Mouse (Mus musculus) cerebellum, adult 8-10 months (tissue): ENCODE measurements around the gene Ccdc39.

Experiments
- DNase-seq: peaks from one replicate; pipeline ENCODE4 v3.0.0; 2022

Gene Ccdc39

DNA sequence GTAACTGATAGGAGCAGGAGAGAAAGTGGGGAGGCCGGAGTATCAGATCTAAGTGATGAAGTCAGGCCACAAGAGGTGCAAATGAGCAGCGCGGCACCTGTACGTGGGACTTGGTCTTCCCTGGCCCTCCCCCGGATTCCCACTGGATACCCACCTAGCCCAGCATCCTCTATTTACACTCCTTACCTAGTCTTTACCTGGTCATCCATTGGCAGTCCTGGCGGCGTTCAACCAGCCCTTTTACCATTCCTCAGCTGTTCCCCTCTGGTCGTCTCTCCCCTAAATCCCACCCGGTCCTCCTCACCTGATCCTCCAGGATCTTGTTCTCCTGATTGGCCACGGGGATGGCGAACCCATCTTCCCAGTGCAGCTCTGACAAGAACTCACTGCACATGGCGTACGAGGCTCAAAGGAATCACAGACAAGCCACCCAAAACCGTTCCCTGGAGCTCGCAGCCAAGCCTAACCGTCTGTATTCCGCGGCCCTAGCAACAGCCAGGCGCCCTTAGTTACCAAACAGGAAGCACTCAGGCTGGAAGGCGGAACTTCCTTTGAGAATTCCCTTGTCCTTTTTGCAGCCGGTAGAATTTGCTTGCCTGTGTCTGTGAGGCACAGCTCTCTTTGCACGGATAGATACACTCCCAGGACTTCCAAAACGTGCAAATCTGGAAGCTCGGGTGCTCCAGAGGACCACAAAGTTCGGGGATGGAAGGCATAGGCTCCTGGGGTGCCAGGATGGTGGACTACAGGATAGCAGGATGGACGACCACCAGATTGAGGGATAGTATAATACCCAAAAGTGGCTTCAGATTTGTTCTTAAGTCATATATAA lies at the start of gene Ccdc39:
Gene Ccdc39 (minus strand): TSS at position 510 of the 832 bp plus-strand sequence.
- peak; percentile 71 for DNase-seq

DNA sequence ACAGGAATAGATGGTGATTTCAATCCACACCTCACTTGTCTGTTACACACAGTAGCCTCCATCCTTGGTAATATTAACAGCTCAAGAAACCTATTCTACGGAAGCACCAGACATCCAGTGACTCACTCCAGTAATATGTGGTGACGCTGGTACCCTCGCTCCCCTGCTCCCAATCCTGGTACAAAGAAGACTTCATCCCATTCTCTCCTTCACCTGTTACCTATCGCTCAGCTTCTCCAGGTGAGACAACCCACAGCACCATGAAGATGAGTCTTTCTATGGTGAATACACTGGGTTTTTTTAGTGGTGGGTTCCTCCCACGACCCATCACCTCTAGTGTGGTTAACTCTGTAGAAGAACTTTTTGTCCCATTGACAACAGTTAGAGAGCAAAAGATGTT lies 49.3 kb upstream of the Ccdc39 start:
- no peak for DNase-seq

DNA sequence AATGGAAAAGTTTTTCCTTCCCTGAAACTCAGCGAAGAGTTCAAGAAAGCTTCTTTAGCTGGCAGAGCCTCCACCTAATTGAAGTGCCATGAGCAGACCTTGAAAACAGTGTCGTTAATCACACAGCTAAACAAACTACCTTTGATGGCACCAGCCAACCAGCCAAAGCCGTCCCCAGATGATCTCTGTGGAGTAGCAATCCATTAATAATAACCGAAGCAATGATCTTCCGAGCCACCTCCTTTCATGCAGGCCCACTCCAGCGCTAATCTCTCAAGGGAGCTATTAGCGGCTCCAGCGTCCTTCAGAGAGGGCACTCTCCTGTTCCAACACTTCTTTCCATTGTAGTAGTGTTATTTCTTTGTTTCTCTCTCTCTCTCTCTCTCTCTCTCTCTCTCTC lies 43.3 kb upstream of the Ccdc39 start:
- DNase-seq = no peak

DNA sequence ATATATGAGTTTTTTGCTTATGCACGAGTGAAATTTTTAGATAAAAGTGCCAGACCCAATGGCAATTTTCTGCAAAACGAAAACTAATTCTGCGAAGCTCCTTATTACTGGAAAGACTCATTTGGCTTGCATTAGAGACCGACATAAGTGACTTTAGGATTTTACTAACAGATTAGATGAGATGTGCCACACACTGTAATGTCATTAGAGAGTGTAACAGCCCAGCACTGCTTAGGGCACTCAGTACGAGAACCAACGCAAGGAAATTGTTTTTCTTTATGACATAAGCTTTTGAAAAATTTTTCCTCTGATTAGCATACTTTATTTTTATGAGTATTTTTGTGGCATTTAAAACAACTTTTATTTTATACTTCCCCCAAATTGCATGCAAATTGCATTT lies 39.0 kb upstream of the Ccdc39 start:
- no peak for DNase-seq

DNA sequence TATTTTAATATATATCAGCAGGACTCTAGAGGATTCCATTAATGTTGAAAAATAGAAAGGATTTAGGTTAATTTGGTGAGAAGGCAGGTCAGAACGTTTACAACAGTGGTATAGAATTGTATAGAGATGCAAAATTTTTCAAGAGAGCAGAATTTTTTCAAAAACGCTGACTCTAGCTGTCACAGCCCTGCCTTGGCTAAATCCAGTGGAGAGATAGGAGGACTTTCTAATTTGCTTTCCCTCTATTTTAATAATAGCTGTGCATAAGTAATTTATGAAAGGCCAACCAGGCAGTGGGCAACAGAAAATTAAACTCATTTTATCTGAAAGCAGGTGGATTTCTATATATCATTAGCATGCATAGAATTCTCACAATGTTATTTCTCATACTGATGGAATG lies 38.6 kb upstream of the Ccdc39 start:
- no peak for DNase-seq

DNA sequence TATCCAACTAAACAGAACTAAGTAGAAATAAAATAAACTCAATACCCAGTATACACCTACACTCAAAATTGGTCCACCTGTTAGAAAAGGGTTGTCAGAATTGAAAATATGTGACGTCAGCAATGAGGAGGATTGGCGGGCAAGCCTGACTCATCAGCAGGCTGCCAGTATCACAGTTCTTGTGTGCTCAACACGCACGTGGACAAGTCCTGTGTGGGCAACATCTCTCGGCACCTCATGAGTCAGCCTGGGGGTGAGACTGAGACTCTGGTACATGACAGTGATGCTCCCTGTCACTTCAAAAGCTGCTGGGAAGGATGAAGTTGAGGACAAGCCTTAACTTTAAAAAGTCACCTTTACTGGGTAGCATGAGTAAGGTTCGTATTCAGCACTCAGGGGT lies 34.6 kb upstream of the Ccdc39 start:
- DNase-seq = no peak

DNA sequence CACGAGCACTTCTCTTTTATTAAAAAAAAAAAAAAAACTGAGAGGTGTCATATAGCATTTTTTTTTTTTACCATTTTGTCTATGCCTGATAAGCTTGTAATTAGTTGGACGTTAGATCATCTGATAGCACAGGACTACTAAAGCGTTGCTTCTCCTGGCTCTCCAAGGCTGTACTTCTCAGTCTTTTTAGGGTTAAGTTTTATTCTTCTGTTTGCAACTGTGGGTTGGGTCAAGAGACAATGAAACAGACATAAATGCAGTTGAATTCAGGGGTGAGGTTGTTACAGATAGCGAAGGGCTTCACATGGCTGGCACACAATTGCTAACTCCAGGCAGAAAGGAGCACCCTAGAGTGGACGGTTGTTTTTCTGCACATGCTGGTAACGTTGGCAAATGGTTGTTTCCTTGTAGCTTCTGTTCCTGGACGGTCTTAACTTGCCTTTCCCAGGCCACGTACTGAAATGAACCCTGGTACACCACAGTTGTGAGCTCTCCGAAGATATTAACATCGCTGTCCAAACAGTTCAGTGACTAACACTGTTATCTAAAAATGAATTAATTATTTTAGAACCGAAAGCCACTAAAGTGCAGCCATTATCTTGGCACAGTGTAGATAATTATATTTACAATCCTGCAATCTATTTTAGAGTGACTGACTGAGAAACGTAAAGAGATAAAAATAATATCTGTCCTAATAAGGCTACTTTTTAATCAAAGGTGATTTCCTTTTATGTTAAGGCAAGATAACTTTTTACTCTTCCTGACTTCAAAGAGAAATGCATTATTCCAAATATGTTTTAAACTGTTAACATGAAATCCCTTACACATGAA lies 30.6 kb upstream of the Ccdc39 start:
- no peak for DNase-seq

DNA sequence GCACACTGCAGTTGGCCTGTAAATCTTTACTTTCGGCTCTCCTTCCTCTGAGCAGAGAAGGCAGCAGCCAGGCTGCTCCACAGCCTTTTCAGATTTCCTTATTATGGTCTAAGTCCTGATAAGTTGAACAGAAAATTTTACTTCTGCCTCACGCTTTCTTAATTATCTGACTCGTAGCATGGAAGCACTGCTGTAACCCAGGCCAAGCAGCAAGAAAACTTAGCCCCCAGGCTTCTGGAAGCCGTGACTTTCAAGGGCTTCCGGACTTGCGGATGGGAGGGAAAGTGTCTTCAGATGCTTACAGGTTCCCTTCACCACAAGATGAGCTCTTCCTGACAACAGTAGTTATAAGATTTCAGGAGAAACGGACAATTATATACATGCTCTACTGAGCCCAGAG lies 29.7 kb upstream of the Ccdc39 start:
- DNase-seq = no peak

DNA sequence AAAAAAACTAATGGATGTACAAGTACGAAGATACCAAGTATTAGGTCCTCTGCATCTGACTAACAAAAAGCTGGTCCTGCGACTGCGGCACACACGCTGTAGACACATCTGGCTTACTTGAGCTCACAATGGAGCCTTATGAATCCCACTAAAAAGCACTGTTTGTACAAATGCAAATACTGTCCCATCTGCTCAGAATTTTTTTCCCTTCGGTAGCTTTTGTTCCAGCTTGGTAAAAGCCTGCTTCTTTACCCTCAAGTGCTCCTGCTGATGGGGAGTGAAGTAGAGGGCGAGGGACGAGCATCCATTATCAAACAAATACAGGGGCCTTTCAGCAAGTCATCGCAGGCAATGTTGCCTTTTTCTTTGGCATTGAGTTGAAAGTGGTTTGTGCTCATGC lies 29.3 kb upstream of the Ccdc39 start:
- no peak for DNase-seq

DNA sequence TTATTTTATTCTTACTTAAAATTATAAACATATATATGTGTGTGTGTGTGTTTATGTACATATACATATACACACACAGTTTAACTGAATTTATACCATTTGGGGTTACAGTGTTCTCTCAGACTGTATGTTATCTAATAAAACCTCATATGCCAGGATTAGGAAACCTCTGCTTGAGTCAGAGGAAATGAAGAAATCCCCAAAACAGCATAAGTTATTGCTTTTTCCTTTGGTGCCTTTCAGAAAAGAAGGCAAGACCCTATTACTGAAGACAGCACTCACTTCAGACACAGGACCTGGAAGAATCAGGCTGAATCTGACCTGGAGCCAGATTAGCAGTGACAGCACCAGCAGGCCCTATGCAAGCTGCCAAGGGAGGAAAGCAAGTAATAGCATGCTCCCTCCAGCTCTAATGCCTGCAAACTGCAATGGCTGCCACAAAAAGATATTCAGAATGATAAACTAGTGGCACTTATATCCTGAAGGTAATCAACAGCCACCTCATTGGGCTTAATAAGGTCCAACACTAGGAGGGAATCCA lies 20.0 kb upstream of the Ccdc39 start:
- no peak for DNase-seq

DNA sequence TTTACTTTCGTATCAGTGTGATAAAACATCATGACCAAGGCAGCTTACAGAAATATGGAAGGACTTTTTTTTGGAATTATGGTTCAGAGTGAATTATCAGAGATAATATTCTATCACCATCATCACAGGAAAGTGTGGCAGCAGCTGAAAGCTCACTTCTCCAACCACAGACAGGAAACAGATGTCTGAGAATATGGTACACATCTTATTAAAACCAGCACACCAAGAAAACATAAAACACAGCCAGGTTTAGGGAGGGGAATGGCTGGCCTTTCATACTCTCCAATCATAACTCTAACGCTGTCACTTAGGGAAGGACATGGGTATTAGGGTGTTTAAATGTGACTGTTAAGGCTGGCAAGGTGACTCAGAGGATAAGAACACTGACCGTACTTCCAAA lies 14.8 kb upstream of the Ccdc39 start:
- no peak for DNase-seq

DNA sequence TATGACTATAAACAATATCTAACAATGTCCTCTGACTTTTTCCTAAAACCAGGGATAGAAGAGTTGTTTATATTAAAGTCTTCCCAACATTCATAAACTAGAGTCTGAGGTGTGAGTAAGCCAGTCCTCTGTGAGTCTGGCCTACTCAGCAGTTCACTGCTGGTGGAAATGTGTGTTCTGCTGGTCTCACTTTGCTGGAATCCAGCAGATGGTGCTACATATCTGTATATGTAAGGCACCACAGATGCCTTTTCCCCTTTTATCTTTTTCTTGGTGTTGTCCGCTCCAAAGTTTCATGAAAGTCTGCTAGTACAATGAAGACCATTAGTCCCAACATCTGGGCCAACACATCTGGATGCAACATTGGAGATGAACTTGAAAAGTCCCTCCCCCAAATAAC lies 9.0 kb upstream of the Ccdc39 start:
- no peak for DNase-seq

DNA sequence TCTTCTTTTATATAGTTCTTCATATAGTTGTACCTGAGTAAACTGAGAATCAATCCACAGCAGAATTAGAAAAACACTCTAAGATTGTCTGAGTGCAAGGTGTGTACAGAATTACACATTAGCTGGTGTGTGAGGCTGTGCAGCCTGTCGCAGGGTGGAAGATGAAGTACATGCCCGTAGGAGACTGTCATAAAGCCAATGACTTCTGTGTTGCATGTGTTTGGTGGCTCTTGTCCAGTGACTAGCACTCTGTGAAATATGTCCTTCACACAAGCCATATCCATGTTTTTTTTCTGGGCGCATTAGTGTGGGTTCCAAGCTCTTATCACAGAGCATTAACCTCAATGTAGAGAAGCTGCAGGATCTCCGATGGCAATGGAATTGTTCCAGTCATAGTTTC lies 6.7 kb upstream of the Ccdc39 start:
- no peak for DNase-seq

DNA sequence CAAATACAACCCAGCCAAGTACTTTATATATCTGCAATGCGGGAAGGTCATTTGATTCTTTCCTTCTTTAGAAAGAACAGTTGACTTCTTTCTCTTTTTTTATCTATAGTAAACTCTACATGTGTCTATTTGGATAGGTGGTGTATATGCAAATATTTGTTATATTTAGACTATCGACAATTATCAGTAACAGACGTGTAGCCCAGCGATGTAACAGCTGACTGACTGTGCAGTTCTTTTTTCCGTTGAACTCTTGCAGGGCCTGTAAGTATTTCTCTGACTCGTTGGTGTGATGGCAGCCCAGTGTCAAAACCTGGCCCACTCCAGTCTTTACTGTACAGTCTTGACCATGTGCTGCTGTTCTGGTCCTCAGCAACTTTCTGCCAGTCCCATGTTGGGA lies 2.5 kb upstream of the Ccdc39 start:
- DNase-seq = no peak

DNA sequence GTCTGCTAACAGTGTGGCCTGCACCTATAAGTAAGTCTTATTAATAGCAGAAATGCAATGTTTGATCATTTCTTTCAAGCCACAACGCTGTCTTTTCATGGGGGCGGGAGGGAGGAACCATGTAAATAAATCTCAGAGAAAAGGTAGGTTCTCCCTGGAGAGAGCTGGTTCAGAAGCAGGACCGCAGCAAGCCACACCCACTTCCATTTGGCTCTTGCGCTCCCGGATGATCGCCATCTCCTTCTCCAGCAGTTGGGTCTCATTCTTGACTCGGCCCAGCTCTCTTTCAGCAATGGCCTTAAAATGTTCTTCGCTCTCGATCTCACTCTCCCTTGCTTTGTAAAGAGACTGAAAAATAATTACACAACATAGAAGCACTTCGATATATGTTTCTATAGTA lies 5.2 kb downstream of the Ccdc39 start:
- no peak for DNase-seq

DNA sequence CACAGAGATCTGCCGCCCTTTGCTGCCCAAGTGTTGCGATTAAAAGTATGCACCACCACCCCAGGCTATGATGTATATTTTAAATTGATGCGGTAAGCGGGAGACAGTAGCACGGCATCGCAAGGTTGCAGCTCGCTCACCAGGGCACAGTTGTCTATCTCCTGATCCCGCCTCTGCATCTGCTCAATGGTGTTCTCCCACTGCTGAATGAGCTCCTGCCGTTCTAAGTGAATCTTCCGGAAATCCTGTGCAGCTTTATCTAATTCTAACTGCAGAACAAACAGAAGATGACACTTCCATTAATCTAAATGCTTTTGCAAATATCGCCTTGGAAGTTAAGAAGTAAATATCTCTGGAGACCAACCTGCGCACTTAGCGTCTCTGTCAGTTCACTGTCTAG lies 7.5 kb downstream of the Ccdc39 start:
- no peak for DNase-seq

DNA sequence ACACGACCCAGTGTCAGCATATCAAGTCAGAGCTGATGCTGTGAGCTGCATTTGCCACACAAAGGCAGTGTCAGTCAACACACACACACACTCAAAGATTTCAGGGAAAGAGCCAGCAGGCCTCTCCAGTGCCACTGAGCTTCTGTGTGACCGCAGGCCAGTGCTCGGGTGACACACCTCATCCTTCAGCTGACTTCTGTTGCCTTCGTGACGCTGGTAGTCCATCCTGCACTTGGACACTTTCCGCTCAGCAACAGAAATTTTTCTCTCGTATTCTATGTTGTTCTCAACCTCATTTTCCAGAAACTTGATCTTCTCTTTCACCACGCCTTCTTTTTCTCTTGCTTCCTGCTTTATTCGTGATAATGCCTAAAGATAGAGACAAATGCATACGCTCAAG lies 11.8 kb downstream of the Ccdc39 start:
- no peak for DNase-seq

DNA sequence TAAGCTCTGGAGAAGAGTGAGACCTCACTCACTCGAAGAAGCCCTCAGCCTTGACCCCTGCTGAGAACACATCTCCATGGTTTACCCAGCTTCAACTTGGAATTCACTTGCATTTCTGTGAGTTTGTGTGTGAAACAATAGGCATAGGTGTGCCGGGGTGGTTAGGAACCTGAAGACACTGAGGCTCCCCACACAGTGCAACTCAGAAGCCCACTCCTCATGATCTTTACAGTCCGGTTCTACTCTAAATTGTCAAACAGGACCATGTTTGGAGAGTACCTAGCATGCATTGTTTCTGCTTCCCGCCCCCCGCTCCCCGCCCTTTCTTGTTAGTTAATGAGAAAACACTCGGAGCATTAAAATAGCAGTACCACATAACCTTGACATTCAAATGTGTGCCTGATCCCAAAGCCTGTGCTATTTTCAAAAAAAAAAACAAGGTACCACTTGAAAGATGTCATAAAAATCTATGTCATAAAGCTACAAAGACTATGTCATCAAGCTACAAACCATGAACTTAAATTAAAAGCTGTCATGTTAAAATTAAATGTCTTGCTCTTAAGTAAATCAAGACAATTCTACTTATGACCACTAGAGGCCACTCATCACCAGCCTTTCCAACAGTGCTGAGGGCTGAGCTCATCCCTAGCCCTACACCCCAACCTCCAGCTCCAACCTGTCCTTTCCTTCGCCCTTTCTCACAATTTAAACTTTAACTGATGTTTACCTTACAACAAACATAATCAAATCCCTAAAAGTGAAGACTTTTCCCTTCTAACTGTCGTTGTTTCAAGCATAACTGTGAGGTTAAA lies 19.8 kb downstream of the Ccdc39 start:
- peak; percentile 37 for DNase-seq

DNA sequence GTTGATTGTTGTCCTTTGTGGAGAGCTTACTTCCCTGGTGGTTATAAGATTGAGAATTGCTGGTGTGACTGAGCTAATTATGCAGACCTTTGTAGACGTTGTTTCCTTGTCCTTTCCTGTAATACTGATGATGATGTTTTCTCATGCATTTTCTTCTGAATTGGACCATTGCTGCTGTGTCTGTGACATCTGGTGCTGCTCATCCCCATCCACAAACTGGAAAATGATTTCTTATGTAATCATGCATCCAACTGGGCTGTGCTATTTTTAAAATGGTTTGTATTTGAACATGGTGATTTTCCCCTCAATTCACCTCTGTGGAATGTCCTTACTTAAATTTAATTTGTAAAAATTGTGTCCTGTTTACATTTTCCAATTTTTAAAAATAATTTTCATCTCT lies 37.0 kb downstream of the Ccdc39 start:
- DNase-seq = no peak

DNA sequence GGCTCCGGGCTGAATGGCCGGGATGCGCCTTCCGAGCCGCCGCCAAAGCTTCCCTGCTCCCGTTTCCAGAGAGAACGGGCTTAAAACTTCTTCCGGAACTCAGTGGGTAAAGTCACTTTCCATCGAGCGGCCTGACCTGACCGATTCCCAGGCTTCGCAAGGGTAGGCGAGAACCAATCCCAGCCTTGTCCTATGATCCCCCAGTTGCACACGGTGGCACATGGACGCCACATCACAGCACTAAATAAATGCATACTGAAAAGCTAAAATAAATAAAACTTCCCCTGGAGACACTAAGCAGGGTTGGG lies 43.6 kb downstream of the Ccdc39 start:
- DNase-seq = no peak

DNA sequence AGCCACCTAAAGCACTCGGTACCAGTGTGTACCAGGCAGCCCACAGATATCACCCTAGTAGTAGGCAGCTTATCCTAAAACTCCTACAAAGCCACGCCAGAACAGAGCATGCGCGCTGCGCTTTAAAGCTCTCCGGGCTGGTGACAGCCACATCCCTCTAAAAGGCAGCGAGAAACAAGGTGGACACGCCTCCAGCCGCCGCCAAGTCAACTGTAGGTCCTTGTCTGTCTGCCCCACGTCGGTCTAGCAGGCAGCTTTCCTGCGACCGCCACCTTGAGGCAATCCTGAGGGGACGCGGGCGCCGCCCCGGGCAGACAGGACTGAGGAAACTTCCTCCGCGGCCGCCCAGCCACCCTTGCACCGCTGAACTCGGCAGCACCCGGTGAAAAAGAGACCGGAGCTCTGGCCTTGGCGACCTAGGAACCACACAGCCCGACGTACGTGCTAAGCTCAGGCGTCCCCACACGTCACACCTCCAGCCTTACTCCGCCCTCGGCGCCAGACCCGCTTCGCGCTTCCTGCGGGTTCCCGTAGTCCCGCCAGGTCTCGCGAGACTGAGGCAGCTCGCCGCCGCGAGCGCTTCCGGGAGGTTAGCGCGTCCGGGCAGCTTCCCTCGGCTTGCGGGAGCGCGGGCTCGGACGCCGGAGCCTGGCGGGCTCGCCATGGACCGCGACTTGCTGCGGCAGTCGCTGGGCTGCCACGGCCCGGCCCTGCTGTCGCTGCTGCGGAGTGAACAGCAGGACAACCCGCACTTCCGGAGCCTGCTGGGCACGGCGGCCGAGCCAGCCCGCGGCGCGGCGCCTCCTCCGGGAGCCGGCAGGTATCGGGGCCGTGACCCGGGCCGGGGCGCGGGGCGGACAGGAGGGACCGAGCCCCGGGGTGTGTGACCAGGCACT lies 44.2 kb downstream of the Ccdc39 start, which contains the start of gene Ttc14:
Gene Ttc14 (plus strand): TSS at position 216 of the 896 bp plus-strand sequence.
- DNase-seq = peak; percentile 97

DNA sequence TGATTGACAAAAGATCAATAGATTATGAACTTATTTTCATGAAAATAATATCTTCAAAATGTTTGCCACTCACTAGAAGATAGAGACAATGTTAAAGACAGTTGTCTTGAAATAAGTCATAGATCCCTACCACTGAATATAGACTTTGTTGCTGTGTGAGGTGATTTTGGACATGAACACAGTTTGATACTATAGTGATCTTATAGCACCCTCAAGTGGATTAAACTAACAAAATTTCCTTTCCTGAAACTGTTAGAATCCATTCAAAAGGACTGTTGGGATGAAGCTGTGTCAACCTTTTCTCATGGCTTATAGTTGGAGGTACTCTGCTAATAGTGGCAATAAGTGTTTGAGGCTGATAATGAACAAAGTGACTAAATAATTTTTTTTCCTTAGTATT lies 53.1 kb downstream of the Ccdc39 start:
- no peak for DNase-seq
